Mouse (Mus musculus): ENCODE measurements around the gene Rnf151.
"Not testable (repeated sequence)": the region's sequence is repeated elsewhere in the genome, so short reads cannot be mapped to it uniquely, and the experiment has no call there.

Rnf151 gene

GRCm38 (mm10) chr17:24669545-24670245 lies 48.2 kb downstream of the Rnf151 start, which contains the start of gene Zfp598:
Zfp598 (plus strand) TSS chr17:24669687.
- peak; percentile 89 for DNase-seq (ENCODE audit: low read depth, low spot score)

DNA sequence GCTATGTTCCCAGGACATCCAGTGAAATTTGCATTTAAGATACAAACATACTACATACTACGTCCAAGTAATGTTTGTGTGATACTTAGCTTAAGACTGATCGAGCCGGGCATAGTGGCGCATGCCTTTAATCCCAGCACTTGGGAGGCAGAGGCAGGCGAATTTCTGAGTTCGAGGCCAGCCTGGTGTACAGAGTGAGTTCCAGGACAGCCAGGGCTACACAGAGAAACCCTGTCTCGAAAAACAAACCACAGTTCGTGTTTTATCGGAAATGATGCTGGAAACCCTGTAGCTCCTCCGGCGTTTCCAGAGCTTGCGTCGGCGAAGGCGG lies 48.7 kb downstream of the Rnf151 start:
- not testable (repeated sequence) for DNase-seq (ENCODE audit: low read depth, low spot score)

GRCm38 (mm10) chr17:24667416-24667815 lies 50.4 kb downstream of the Rnf151 start:
- DNase-seq (ENCODE audit: low read depth, low spot score), result peak; percentile 86

DNA sequence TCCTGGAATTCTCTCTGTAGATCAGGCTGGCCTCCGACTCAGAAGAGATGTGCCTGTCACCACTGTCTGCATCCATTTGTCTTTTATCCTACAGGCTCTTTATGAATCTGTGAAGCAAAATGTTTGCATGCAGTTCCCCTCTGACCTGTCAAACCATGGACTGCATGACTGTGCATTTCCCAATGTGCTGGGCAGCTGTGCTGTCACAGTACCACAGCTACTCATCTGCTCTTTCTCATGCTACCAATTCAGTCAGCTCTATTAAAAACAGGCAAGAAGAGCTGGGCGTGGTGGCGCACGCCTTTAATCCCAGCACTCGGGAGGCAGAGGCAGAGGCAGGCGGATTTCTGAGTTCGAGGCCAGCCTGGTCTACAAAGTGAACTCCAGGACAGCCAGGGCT lies 50.9 kb downstream of the Rnf151 start:
- DNase-seq (ENCODE audit: low read depth, low spot score), result not testable (repeated sequence)

Data from 3T3-L1 (cell line).